Mouse (Mus musculus): ENCODE measurements around the gene Ptrh2.

Ptrh2 gene

GRCm38 (mm10) chr11:86671041-86671675, 12.6 kb upstream of the Ptrh2 start:
- DNase-seq, result no peak

GRCm38 (mm10) chr11:86672772-86673171, 11.0 kb upstream of the Ptrh2 start:
- no peak for DNase-seq

GRCm38 (mm10) chr11:86675520-86675919, 8.3 kb upstream of the Ptrh2 start:
- no peak for DNase-seq

- peak; percentile 67 for DNase-seq
Measured at GRCm38 (mm10) chr11:86678957-86679356, 4.8 kb upstream of the Ptrh2 start.

GRCm38 (mm10) chr11:86680729-86681128, 3.1 kb upstream of the Ptrh2 start:
- no peak for DNase-seq

GRCm38 (mm10) chr11:86681423-86681822, 2.4 kb upstream of the Ptrh2 start:
- DNase-seq, result no peak

- DNase-seq, result no peak
Measured at GRCm38 (mm10) chr11:86682861-86683260, 924 bp upstream of the Ptrh2 start.

GRCm38 (mm10) chr11:86684126-86685012, 584 bp downstream of the Ptrh2 start:
- DNase-seq, result no peak

- no peak for DNase-seq
Measured at GRCm38 (mm10) chr11:86685366-86685765, 1.6 kb downstream of the Ptrh2 start.

- DNase-seq, result no peak
Measured at GRCm38 (mm10) chr11:86690383-86690782, 6.6 kb downstream of the Ptrh2 start.

GRCm38 (mm10) chr11:86691482-86691881, 7.7 kb downstream of the Ptrh2 start:
- no peak for DNase-seq

- DNase-seq, result no peak
Measured at GRCm38 (mm10) chr11:86691956-86692355, 8.2 kb downstream of the Ptrh2 start.

- DNase-seq, result no peak
Measured at GRCm38 (mm10) chr11:86692546-86692945, 8.8 kb downstream of the Ptrh2 start.

GRCm38 (mm10) chr11:86695461-86695860, 11.7 kb downstream of the Ptrh2 start:
- DNase-seq, result no peak

GRCm38 (mm10) chr11:86701151-86701550, 17.4 kb downstream of the Ptrh2 start:
- no peak for DNase-seq

- DNase-seq, result no peak
Measured at GRCm38 (mm10) chr11:86714606-86715005, 30.8 kb downstream of the Ptrh2 start.

- DNase-seq, result no peak
Measured at GRCm38 (mm10) chr11:86717306-86718065, 33.7 kb downstream of the Ptrh2 start.

- DNase-seq, result no peak
Measured at GRCm38 (mm10) chr11:86718369-86718768, 34.6 kb downstream of the Ptrh2 start.

- DNase-seq, result no peak
Measured at GRCm38 (mm10) chr11:86719390-86719789, 35.6 kb downstream of the Ptrh2 start.

- no peak for DNase-seq
Measured at GRCm38 (mm10) chr11:86724004-86724403, 40.2 kb downstream of the Ptrh2 start.

- DNase-seq, result peak; percentile 26
Measured at GRCm38 (mm10) chr11:86724982-86725381, 41.2 kb downstream of the Ptrh2 start.

GRCm38 (mm10) chr11:86725607-86726006, 41.8 kb downstream of the Ptrh2 start:
- no peak for DNase-seq

- no peak for DNase-seq
Measured at GRCm38 (mm10) chr11:86731443-86731842, 47.7 kb downstream of the Ptrh2 start.
